Mouse (Mus musculus) spleen, adult 2 months (tissue): ENCODE measurements around the gene Atp5e. TPM values are rescaled to one million over a fixed set of nuclear protein-coding genes. Genes with fewer than 3 reads are reported as not detected.

Source experiments
- DNase-seq, 2 experiments: peaks; one replicate each; pipeline versions ENCODE4 v3.0.0 to v3.0.0-alpha.2; 2012 to 2021; ENCODE audit warnings: low spot score in 2 of 2, low read depth in 1 of 2
- H3K27ac ChIP-seq: fragments of 200-500 bp; 2 replicates; pipeline ENCODE4 v1.5.1; 2012; ENCODE audit warnings: low read length, inconsistent platforms; ENCODE audit not compliant: insufficient read depth
- H3K27me3 ChIP-seq: fragments of 200-500 bp; 2 replicates; pipeline ENCODE4 v1.6.1; 2012; ENCODE audit warnings: mild to moderate bottlenecking, moderate library complexity, low read length, inconsistent platforms; ENCODE audit not compliant: control insufficient read depth, insufficient read depth
- H3K36me3 ChIP-seq: fragments of 200-500 bp; 2 replicates; pipeline ENCODE4 v1.6.1; 2012; ENCODE audit warnings: mild to moderate bottlenecking, low read length, inconsistent platforms; ENCODE audit not compliant: control insufficient read depth, insufficient read depth
- H3K4me1 ChIP-seq: fragments of 200-500 bp; 2 replicates; pipeline ENCODE4 v1.6.1; 2011; ENCODE audit warnings: inconsistent platforms; ENCODE audit not compliant: control insufficient read depth, insufficient read depth, insufficient read length
- H3K4me3 ChIP-seq: fragments of 200-500 bp; 2 replicates; pipeline ENCODE4 v1.5.1; 2011; ENCODE audit warnings: mild to moderate bottlenecking, inconsistent platforms; ENCODE audit not compliant: insufficient read depth, insufficient read length; ENCODE audit errors: extremely low read depth
- CTCF ChIP-seq: fragments of 200-500 bp; IDR thresholded peaks from 2 replicates; pipeline ENCODE4 v1.5.1; 2011; ENCODE audit warnings: mild to moderate bottlenecking, inconsistent platforms; ENCODE audit not compliant: insufficient read depth, insufficient read length, insufficient replicate concordance; ENCODE audit errors: extremely low read depth
- POLR2A ChIP-seq: fragments of 200-500 bp; IDR thresholded peaks from 2 replicates; pipeline ENCODE4 v1.6.1; 2011; ENCODE audit warnings: low read depth, low read length, inconsistent platforms
- WGBS: fragments of 180-500 bp; shearing (Covaris S2); methylation state at CpG from one replicate; pipeline ENCODE4 v1.1.7; 2018; 5-methylcytosine and 5-hydroxymethylcytosine counted together
- polyA plus RNA-seq: library from polyadenylated mRNA; depleted of rRNA; stranded (reverse); fragments of >200 nt; gene quantifications from 2 replicates; pipeline ENCODE4 v1.2.3, GENCODE M21; 2012

The Atp5e gene
- polyA plus RNA-seq, 1 experiment, result 183 TPM

DNA sequence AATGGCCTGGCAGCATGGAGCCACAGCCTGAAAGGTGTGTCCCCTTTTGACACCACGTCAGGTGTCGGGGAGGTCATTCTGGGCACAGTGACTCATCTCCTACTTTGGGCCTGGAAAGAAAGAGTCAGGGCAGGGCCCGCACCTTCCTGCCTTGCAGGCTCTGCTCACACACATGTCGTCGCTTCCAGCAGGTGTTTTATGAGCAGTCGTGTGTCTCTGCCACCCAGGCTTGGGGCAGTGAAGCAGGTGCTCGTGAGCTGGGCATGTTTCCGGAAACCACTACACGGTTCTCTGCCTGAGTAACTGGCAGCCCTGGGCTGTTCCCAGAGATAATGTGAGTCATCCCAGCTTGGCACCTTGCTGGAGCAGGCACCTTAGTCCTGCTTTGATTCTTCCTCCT, 21.4 kb downstream of the Atp5e start:
- Histone ChIP-seq H3K27me3 (no peaks in the 10 kb centered on the region), H3K36me3 (no peaks in the 10 kb centered on the region), H3K27ac (peak overlapping the region; percentile 4; the same call in 1 of the 2 replicates), H3K4me3 (no peak overlapping the region), H3K4me1 (peaks cover 14% of the 10 kb centered on the region; the same call in 1 of the 2 replicates)
- WGBS, result 64% methylated on average over 9 of the region's 9 CpGs
- DNase-seq, result peak in 1 of 2 experiments; percentile 42
- no peak for TF ChIP-seq POLR2A
- TF ChIP-seq CTCF, result no peak

DNA sequence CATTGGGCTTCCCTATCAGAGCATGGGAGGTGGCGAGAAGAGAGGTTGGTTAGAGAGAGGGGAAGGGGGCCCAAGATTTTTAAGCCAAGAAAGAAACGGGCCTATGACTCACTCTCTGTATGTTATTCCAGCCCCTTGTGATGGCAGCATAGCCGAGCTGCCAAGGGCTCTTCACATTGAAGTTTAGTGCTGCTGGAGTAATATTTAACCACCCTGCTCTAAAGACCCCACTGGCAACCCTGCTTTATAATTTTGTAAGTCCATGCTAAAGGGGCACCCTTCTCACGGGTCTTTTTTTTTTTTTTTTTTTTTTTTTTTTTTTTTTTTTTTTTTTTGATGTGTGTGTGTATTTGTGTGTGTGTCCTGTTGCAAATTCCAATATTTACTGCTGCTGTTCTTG, 22.0 kb downstream of the Atp5e start:
- 70% methylated on average over 4 of the region's 4 CpGs for WGBS
- Histone ChIP-seq H3K27me3 (no peaks in the 10 kb centered on the region), H3K36me3 (no peaks in the 10 kb centered on the region), H3K27ac (no peak overlapping the region), H3K4me3 (no peak overlapping the region), H3K4me1 (peaks cover 16% of the 10 kb centered on the region; the same call in 1 of the 2 replicates)
- TF ChIP-seq POLR2A (no peak), CTCF (no peak)
- DNase-seq, result no peak

DNA sequence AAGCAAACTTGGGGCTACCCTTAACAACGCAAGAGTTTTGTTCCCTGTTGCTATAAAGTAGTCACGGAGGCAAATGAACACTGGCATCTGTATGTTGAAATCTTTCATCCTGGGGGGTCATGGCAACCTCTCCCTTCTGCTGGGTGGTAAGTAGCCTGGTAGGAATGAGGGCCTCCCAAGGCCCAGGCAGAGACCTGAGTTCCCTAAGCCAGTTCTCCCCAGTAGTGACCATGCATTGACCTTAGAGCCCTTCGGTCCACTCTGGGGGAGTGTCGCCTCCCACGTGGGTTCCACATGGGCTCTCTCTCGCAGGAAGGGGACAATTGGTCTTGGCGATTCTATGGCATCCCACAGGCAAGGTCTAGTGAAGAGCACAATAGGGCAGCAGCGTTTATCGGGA, 23.9 kb downstream of the Atp5e start:
- peak overlapping the region; percentile 60 for H3K27ac ChIP-seq
- no peaks in the 10 kb centered on the region for H3K27me3 ChIP-seq
- H3K4me3 ChIP-seq, result no peak overlapping the region
- H3K4me1 ChIP-seq, result peaks cover 28% of the 10 kb centered on the region; the same call in 1 of the 2 replicates
- DNase-seq, result no peak
- peaks cover 3% of the 10 kb centered on the region; the same call in 1 of the 2 replicates for H3K36me3 ChIP-seq
- WGBS, result 88% methylated on average over 9 of the region's 9 CpGs
- TF ChIP-seq CTCF (no peak), POLR2A (no peak)

DNA sequence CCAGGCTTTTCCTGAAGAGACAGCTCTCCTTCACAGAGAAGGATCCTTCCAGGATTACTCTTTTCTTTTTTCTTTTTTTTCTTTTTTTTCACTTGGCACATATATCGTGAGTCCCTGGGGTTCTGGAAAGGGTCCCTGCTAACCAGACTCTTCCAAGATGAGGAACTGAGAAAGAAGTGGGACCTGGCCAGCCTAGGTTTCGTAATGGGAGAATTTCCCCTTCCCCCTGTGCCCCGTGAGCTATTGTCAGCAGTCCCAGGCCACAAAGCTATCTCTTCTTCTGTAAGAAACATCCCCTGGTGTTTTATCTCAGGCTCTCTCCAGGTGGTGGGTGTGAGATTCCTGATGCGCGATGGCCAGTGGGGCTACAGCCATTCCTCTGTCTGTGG, 24.5 kb downstream of the Atp5e start:
- DNase-seq, result no peak
- 35% methylated on average over 5 of the region's 5 CpGs for WGBS
- Histone ChIP-seq H3K27me3 (no peaks in the 10 kb centered on the region), H3K27ac (peak overlapping the region; percentile 67), H3K4me1 (peaks cover 32% of the 10 kb centered on the region; the same call in 1 of the 2 replicates), H3K4me3 (no peak overlapping the region), H3K36me3 (peaks cover 5% of the 10 kb centered on the region; the same call in 1 of the 2 replicates)
- TF ChIP-seq CTCF (no peak), POLR2A (no peak)

DNA sequence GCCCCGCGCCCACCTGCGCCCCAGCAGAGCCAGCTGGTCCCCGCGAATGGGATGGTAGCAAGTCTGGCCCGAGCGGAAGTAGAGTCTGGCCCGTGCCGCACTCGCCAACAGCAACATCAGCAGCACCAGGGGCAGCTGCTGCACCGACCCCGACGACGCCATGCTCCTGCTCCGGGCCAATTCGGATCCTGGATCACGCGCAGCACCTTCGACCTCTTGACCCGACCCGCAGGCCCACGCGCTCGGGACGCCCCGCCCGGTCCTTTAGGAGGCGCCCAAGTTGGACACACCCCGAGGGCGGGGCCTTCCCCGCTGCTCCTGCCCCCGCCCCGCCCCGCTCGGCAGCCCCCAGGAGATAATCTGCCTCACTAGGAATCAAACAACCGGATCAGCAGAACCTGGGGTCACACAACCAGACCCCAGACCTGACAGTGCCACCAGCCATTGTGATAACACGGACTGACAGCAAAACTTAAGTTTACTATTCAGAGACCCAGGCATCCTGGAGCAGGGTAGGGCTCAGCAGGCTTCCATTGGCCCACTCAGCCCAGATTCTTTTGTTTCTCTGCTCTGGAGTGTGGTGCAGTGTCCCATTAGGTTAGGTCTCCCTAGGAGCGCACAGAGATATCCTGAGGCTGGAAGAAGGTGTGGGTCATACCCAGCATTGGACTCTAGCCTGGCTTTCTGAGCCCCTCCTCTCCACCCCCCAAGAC, 25.0 kb downstream of the Atp5e start, which contains the start of gene Ctsz:
Gene Ctsz, minus strand, starts transcription at position 303 of the 713 bp plus-strand sequence.
- Histone ChIP-seq H3K4me3 (peak within 1 kb of the TSS; percentile 91), H3K4me1 (peaks cover 37% of the 10 kb centered on the region), H3K36me3 (peaks cover 5% of the 10 kb centered on the region; the same call in 1 of the 2 replicates), H3K27ac (peak within 1 kb of the TSS; percentile 94), H3K27me3 (no peaks in the 10 kb centered on the region)
- peak; percentile 71; the same call in 1 of the 2 replicates for TF ChIP-seq POLR2A
- TF ChIP-seq CTCF, result no peak
- peak; percentile 42 to 75 for DNase-seq
- 1% methylated on average over 38 of the region's 38 CpGs for WGBS

DNA sequence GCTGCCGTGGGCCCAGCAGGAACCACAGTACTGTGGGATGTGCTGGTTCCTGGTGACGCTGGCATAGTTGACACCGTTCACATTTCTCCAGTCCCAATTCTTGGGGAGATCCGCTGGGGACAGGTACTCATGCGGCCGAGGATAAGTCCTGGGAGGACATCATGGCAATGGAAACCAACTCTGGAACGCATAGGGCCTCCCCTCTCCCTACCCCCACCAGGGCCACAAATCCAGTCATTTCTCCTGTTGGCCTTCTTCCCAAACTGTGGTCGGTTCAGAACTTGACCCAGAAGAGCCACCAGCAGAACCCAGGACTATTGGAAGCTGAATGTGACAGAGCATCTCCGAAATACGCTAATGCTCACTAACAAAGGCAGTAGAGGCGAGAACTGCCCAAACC, 25.7 kb downstream of the Atp5e start:
- Histone ChIP-seq H3K4me3 (peak overlapping the region; percentile 91), H3K36me3 (peaks cover 9% of the 10 kb centered on the region), H3K27ac (peak overlapping the region; percentile 94), H3K4me1 (peaks cover 37% of the 10 kb centered on the region), H3K27me3 (no peaks in the 10 kb centered on the region)
- 67% methylated on average over 11 of the region's 11 CpGs for WGBS
- DNase-seq, result no peak
- TF ChIP-seq POLR2A, result no peak
- TF ChIP-seq CTCF, result no peak

DNA sequence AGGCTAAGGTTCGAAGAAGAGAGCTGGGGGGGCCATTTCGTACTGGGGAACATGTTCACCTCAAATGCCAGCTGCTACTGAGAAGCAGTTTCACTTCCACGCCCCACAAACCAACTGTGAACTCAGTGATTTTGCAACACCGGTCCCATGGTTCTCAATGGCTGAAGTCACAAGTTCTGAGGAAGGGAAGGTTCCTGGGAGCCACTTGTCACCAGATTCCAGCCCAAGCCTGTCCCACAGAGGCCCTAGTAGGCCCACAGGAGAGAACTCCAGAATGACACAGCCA, 26.3 kb downstream of the Atp5e start:
- Histone ChIP-seq H3K4me1 (peaks cover 37% of the 10 kb centered on the region), H3K36me3 (peaks cover 11% of the 10 kb centered on the region), H3K27ac (peak overlapping the region; percentile 94), H3K27me3 (no peaks in the 10 kb centered on the region), H3K4me3 (peak overlapping the region; percentile 91)
- DNase-seq, result peak; percentile 63 to 73
- TF ChIP-seq CTCF, result no peak
- TF ChIP-seq POLR2A, result peak; percentile 40; the same call in 1 of the 2 replicates
- 29% methylated on average over 4 of the region's 4 CpGs for WGBS
